Mouse (Mus musculus) CH12.LX (cell line): Measurements from ENCODE around the gene Spsb4. TPM values are rescaled to one million over a fixed set of nuclear protein-coding genes. Genes with fewer than 3 reads are reported as not detected.
A peak's percentile ranks its signal among the peaks of the same experiment; 100 is the strongest.

Experiments
- DNase-seq: peaks from one replicate; pipeline ENCODE4 v3.0.0-alpha.2; 2013; ENCODE audit errors: extremely low read depth
- H3K27ac ChIP-seq: 2 replicates; pipeline ENCODE4 v1.5.1; 2012; ENCODE audit warnings: low read depth, mild to moderate bottlenecking, control low read depth, moderate library complexity; ENCODE audit not compliant: insufficient read depth
- H3K27me3 ChIP-seq: replicated peaks from 2 replicates; pipeline ENCODE3; 2012; ENCODE audit warnings: inconsistent platforms
- H3K36me3 ChIP-seq, 2 experiments: replicated peaks in 1 of 2; 2 replicates each; pipeline versions ENCODE3 to v1.6.1; 2012; ENCODE audit warnings: inconsistent platforms in 1 of 2, low read length in 1 of 2, mild to moderate bottlenecking in 1 of 2, mixed read lengths in 1 of 2, moderate library complexity in 1 of 2; ENCODE audit not compliant: control insufficient read depth in 1 of 2, insufficient read depth in 1 of 2
- H3K4me1 ChIP-seq, 2 experiments: 2 replicates each; pipeline ENCODE4 v1.6.1; 2012; ENCODE audit warnings: inconsistent platforms in 1 of 2, moderate library complexity in 1 of 2; ENCODE audit not compliant: insufficient read depth in 2 of 2, control insufficient read depth in 1 of 2
- H3K4me2 ChIP-seq: 2 replicates; pipeline ENCODE4 v1.6.1; 2012; ENCODE audit warnings: low read depth, mild to moderate bottlenecking, control low read depth; ENCODE audit not compliant: poor library complexity, insufficient read depth, severe bottlenecking
- H3K4me3 ChIP-seq, 3 experiments: fragments of 150-350 bp in 1 of 3; sonication (generic) in 1 of 3; replicated peaks in 1 of 3; 2 replicates each; pipeline versions ENCODE3 to v1.5.1; 2011 to 2012; ENCODE audit warnings: low read depth in 2 of 3, low read length in 2 of 3, mild to moderate bottlenecking in 2 of 3, moderate library complexity in 2 of 3, control low read depth in 1 of 3, improper control_type of control experiment in 1 of 3, inconsistent platforms in 1 of 3, mixed read lengths in 1 of 3; ENCODE audit not compliant: poor library complexity in 1 of 3
- H3K79me2 ChIP-seq: replicated peaks from 2 replicates; pipeline ENCODE4 v1.6.1; 2012; ENCODE audit warnings: mild to moderate bottlenecking, moderate library complexity; ENCODE audit not compliant: control insufficient read depth, poor library complexity, insufficient read depth, severe bottlenecking; ENCODE audit errors: extremely low read depth
- H3K9ac ChIP-seq: 2 replicates; pipeline ENCODE4 v1.6.1; 2012; ENCODE audit warnings: low read depth, mild to moderate bottlenecking, control low read depth, moderate library complexity; ENCODE audit not compliant: insufficient read depth
- H3K9me3 ChIP-seq: replicated peaks from 2 replicates; pipeline ENCODE3; 2012; ENCODE audit warnings: low read length, inconsistent platforms, mixed read lengths
- CHD1 ChIP-seq: IDR thresholded peaks from 2 replicates; pipeline ENCODE4 v1.6.1; 2012; ENCODE audit warnings: low read depth, low read length, improper control_type of control experiment, inconsistent platforms
- CHD2 ChIP-seq: IDR thresholded peaks from 2 replicates; pipeline ENCODE4 v1.6.1; 2011; ENCODE audit warnings: low read length, improper control_type of control experiment
- CTCF ChIP-seq, 2 experiments: IDR thresholded peaks in 1 of 2; conservative IDR thresholded peaks in 1 of 2; 2 replicates each; pipeline ENCODE4 v1.5.1; 2011 to 2012; ENCODE audit warnings: low read depth in 2 of 2, low read length in 2 of 2, improper control_type of control experiment in 1 of 2, inconsistent platforms in 1 of 2, mild to moderate bottlenecking in 1 of 2, moderate library complexity in 1 of 2
- EP300 ChIP-seq: IDR thresholded peaks from 2 replicates; pipeline ENCODE4 v1.6.1; 2011; ENCODE audit warnings: low read length, improper control_type of control experiment
- GABPA ChIP-seq: IDR thresholded peaks from 2 replicates; pipeline ENCODE4 v1.6.1; 2012; ENCODE audit warnings: low read depth, low read length, improper control_type of control experiment, inconsistent platforms; ENCODE audit not compliant: insufficient replicate concordance
- JUN ChIP-seq: IDR thresholded peaks from 2 replicates; pipeline ENCODE4 v1.6.1; 2011; ENCODE audit warnings: low read depth, mild to moderate bottlenecking, low read length, improper control_type of control experiment, moderate library complexity; ENCODE audit not compliant: insufficient read depth
- JUND ChIP-seq: conservative IDR thresholded peaks from 2 replicates; pipeline ENCODE4 v1.6.1; 2011; ENCODE audit warnings: low read depth, low read length, improper control_type of control experiment
- MAX ChIP-seq: IDR thresholded peaks from 2 replicates; pipeline ENCODE4 v1.6.1; 2011; ENCODE audit warnings: low read length, improper control_type of control experiment
- MEF2A ChIP-seq: IDR thresholded peaks from 2 replicates; pipeline ENCODE4 v1.6.1; 2014; ENCODE audit warnings: low read depth, mild to moderate bottlenecking, inconsistent platforms, low read length, improper control_type of control experiment, borderline replicate concordance
- MYC ChIP-seq: IDR thresholded peaks from 2 replicates; pipeline ENCODE4 v1.6.1; 2011; ENCODE audit warnings: low read depth, mild to moderate bottlenecking, improper control_type of control experiment, low read length
- NELFE ChIP-seq: IDR thresholded peaks from 2 replicates; pipeline ENCODE4 v1.6.1; 2011; ENCODE audit warnings: low read depth, low read length, improper control_type of control experiment
- NRF1 ChIP-seq: IDR thresholded peaks from 2 replicates; pipeline ENCODE4 v1.6.1; 2014; ENCODE audit warnings: low read depth, mild to moderate bottlenecking, inconsistent platforms, low read length, improper control_type of control experiment, moderate library complexity
- PAX5 ChIP-seq: IDR thresholded peaks from 2 replicates; pipeline ENCODE4 v1.6.1; 2012; ENCODE audit warnings: low read length, inconsistent platforms, mixed read lengths
- RAD21 ChIP-seq: IDR thresholded peaks from 2 replicates; pipeline ENCODE4 v1.6.1; 2011; ENCODE audit warnings: low read depth, mild to moderate bottlenecking, low read length, improper control_type of control experiment, moderate library complexity
- RCOR1 ChIP-seq: conservative IDR thresholded peaks from 2 replicates; pipeline ENCODE4 v1.6.1; 2012; ENCODE audit warnings: low read depth, mild to moderate bottlenecking, inconsistent platforms, low read length, improper control_type of control experiment
- SIN3A ChIP-seq: IDR thresholded peaks from 2 replicates; pipeline ENCODE4 v1.6.1; 2012; ENCODE audit warnings: low read length, improper control_type of control experiment, inconsistent platforms
- TBP ChIP-seq: conservative IDR thresholded peaks from 2 replicates; pipeline ENCODE4 v1.6.1; 2011; ENCODE audit warnings: low read depth, low read length, improper control_type of control experiment
- TCF12 ChIP-seq: IDR thresholded peaks from 2 replicates; pipeline ENCODE4 v1.6.1; 2014; ENCODE audit warnings: low read depth, mild to moderate bottlenecking, inconsistent platforms, low read length, improper control_type of control experiment
- UBTF ChIP-seq: IDR thresholded peaks from 2 replicates; pipeline ENCODE4 v1.6.1; 2012; ENCODE audit warnings: low read depth, mild to moderate bottlenecking, inconsistent platforms, low read length, improper control_type of control experiment, moderate library complexity
- USF1 ChIP-seq: IDR thresholded peaks from 2 replicates; pipeline ENCODE4 v1.6.1; 2014; ENCODE audit warnings: low read depth, mild to moderate bottlenecking, inconsistent platforms, low read length, improper control_type of control experiment
- dilution Hi-C: fragments of 300-500 bp; cut with MboI; formaldehyde crosslinking; loops from 2 replicates; pipeline ENCODE4 v1.14.3; 2020; ENCODE audit warnings: low sequenced_read_pairs; ENCODE audit not compliant: extremely low pct_unique_long_range_greater_than_20kb, extremely low pct_ligation_motif_present
- in situ Hi-C: fragments of 300-500 bp; cut with MboI; formaldehyde crosslinking; loops from 3 replicates; pipeline ENCODE4 v1.14.3; 2019; ENCODE audit warnings: low sequenced_read_pairs, low pct_ligation_motif_present, low pct_unique_long_range_greater_than_20kb, mixed read lengths
- polyA plus RNA-seq: library from polyadenylated mRNA; unstranded; fragments of >175 nt; gene quantifications from 2 replicates; pipeline ENCODE4 v1.2.1, GENCODE M21; 2012; ENCODE audit warnings: low read depth; ENCODE audit not compliant: insufficient read length
- total RNA-seq, 2 experiments: library from RNA; depleted of rRNA; stranded (reverse); fragments of 300-350 nt in 1 of 2; fragments of >200 nt in 1 of 2; gene quantifications; 2 replicates each; pipeline ENCODE4 v1.2.3; 2012 to 2014

Spsb4 gene
- total and polyA plus RNA-seq, 3 experiments, result not detected

GRCm38 (mm10) chr9:96986797-96987473 is 31.7 kb downstream of the Spsb4 start:
- Histone ChIP-seq H3K4me1 (peaks cover 3 to 10% of the 10 kb centered on the region in 2 experiments; a peak in 3 of 4 replicates), H3K9me3 (no peaks in the 10 kb centered on the region), H3K79me2 (no peaks in the 10 kb centered on the region), H3K4me3 (no peak overlapping the region), H3K36me3 (no peaks in the 10 kb centered on the region), H3K9ac (no peak overlapping the region), H3K27ac (no peak overlapping the region), H3K27me3 (peaks cover 29% of the 10 kb centered on the region), H3K4me2 (no peak overlapping the region)
- no peak for DNase-seq
- dilution Hi-C loops (no loop called here), in situ Hi-C loops (no loop called here)
- TF ChIP-seq PAX5, result no peak
- TF ChIP-seq MAX, result 0 out of 2 replicates have a peak, but pooled peaks have one; percentile 15
- TF ChIP-seq NELFE, result no peak

DNA sequence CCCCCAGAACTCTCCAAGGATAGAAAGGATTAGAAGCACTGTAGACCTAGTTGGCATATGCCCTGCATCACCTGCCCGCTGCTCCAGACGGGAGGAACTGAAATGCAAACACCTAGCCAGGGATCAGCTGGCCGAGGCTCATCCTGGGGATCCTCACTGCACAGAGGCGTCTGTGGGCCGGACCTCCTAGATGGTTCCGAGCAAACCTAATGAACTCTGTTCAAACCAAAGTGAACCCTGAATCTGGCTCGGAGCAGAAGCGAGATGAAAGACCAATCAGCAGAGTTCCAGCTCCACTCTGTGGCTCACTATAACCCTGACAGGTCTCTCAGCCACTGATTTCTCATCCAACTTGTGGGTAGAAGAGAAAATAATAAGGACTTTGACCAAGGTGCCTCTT is 34.6 kb downstream of the Spsb4 start:
- Histone ChIP-seq H3K9me3 (no peaks in the 10 kb centered on the region), H3K27ac (no peak overlapping the region), H3K36me3 (no peaks in the 10 kb centered on the region), H3K4me2 (no peak overlapping the region), H3K79me2 (no peaks in the 10 kb centered on the region), H3K4me1 (no peaks in the 10 kb centered on the region), H3K9ac (no peak overlapping the region), H3K27me3 (peaks cover 32% of the 10 kb centered on the region), H3K4me3 (no peak overlapping the region)
- no peak for TF ChIP-seq RAD21
- no peak for TF ChIP-seq CHD1
- no peak for TF ChIP-seq NELFE
- TF ChIP-seq SIN3A, result no peak
- no peak for TF ChIP-seq UBTF
- TF ChIP-seq MEF2A, result no peak
- no peak for TF ChIP-seq NRF1
- no peak for TF ChIP-seq CTCF (conservative IDR thresholded peaks at IDR 0.05 in 1 of 2, IDR thresholded peaks at IDR 0.05 in 1 of 2; ENCODE audit: low read depth in 2 of 2, low read length in 2 of 2)
- TF ChIP-seq MYC, result no peak
- dilution Hi-C loops (no loop called here), in situ Hi-C loops (no loop called here)
- DNase-seq, result no peak

DNA sequence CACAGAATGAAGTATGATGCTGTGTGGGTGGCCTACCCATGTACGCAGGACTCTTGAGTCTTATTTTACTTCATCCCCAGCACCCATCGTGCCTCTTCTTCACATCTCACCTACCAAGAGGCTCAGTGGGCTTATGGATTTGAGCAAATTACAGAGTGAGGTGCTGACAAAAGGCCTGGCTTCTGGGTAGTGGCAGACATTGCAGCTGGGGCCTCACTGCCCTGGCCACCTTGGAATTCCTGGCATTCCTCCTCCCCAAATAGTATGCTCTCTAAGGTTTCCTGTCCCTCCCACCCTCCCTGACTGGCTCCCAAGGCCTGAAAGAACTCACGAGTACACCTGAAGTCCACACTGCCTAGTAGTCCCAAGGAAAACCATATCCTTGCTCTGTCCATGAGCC is 35.7 kb downstream of the Spsb4 start:
- H3K4me1 ChIP-seq, result no peaks in the 10 kb centered on the region
- no peak for TF ChIP-seq MAX
- no peak for TF ChIP-seq EP300
- TF ChIP-seq PAX5, result no peak
- no peak for TF ChIP-seq JUND
- no peak for TF ChIP-seq CHD2
- TF ChIP-seq JUN, result no peak
- no peak for TF ChIP-seq RCOR1
- TF ChIP-seq GABPA, result no peak
- no peak for TF ChIP-seq UBTF
- no peak for TF ChIP-seq TCF12
- no peak for TF ChIP-seq USF1
- no peak for TF ChIP-seq TBP
- TF ChIP-seq, all 38 proteins: peak for 0
- Histone ChIP-seq H3K4me3 (no peak overlapping the region), H3K27me3 (peaks cover 32% of the 10 kb centered on the region), H3K9me3 (no peaks in the 10 kb centered on the region), H3K27ac (no peak overlapping the region), H3K79me2 (no peaks in the 10 kb centered on the region), H3K4me2 (no peak overlapping the region), H3K9ac (no peak overlapping the region), H3K36me3 (no peaks in the 10 kb centered on the region)
- dilution Hi-C loops (no loop called here), in situ Hi-C loops (no loop called here)
- no peak for DNase-seq
